Mouse (Mus musculus) forebrain, embryonic 16.5 days (tissue): Measurements from ENCODE around the gene Endog. TPM values are rescaled to one million over a fixed set of nuclear protein-coding genes. Genes with fewer than 3 reads are reported as not detected.

Experiments used
- ATAC-seq: fragments of 200-750 bp; cut with Nextera tagmentation; 2 replicates; pipeline ENCODE4 v1.8.0; 2017; ENCODE audit warnings: mild to moderate bottlenecking, moderate library complexity
- H3K27ac ChIP-seq: fragments of 300-500 bp; sonication (generic); 2 replicates; pipeline ENCODE4 v1.5.1; 2014; ENCODE audit warnings: low read length, control low read depth
- H3K27me3 ChIP-seq: fragments of 300-500 bp; sonication (generic); replicated peaks from 2 replicates; pipeline ENCODE4 v1.6.1; 2014; ENCODE audit warnings: low read length; ENCODE audit not compliant: control insufficient read depth, insufficient read depth
- H3K36me3 ChIP-seq: fragments of 300-500 bp; sonication (generic); 2 replicates; pipeline ENCODE4 v1.6.1; 2014; ENCODE audit not compliant: control insufficient read depth, insufficient read depth
- H3K4me1 ChIP-seq: fragments of 300-500 bp; sonication (generic); replicated peaks from 2 replicates; pipeline ENCODE4 v1.6.1; 2014; ENCODE audit warnings: low read length; ENCODE audit not compliant: control insufficient read depth, insufficient read depth
- H3K4me2 ChIP-seq: fragments of 300-500 bp; sonication (generic); 2 replicates; pipeline ENCODE4 v1.6.1; 2014; ENCODE audit warnings: mild to moderate bottlenecking, low read length, control low read depth
- H3K4me3 ChIP-seq: fragments of 300-500 bp; sonication (generic); replicated peaks from 2 replicates; pipeline ENCODE4 v1.5.1; 2014; ENCODE audit warnings: mild to moderate bottlenecking, low read length, control low read depth
- H3K9ac ChIP-seq: fragments of 300-500 bp; sonication (generic); replicated peaks from 2 replicates; pipeline ENCODE4 v1.6.1; 2014; ENCODE audit warnings: low read depth, low read length, control low read depth
- H3K9me3 ChIP-seq: fragments of 300-500 bp; sonication (generic); 2 replicates; pipeline ENCODE4 v1.6.1; 2016; ENCODE audit warnings: low read length; ENCODE audit not compliant: control insufficient read depth
- WGBS: fragments of 180-500 bp; shearing (Covaris S2); extraction: QIAGEN DNeasy Blood & Tissue Kit; methylation state at CpG from one replicate; pipeline ENCODE4 v1.1.7; 2014; 5-methylcytosine and 5-hydroxymethylcytosine counted together
- polyA plus RNA-seq: library from polyadenylated mRNA; unstranded; fragments of >200 nt; fragmentation: Nextera tagmentation; extraction: Ambion mirVana; gene quantifications from 2 replicates; pipeline ENCODE4 v1.2.1, GENCODE M21; 2015

Gene Endog
- polyA plus RNA-seq, 1 experiment from 2014 or later, result 13.3 TPM

GRCm38 (mm10) chr2:30214745-30215144 is 43.5 kb downstream of the Endog start:
- no peaks in the 10 kb centered on the region for H3K27me3 ChIP-seq
- 90% methylated on average over 3 of the region's 3 CpGs for WGBS

GRCm38 (mm10) chr2:30215493-30215892 is 44.2 kb downstream of the Endog start:
- Histone ChIP-seq H3K9ac (no peak overlapping the region), H3K4me1 (no peaks in the 10 kb centered on the region), H3K27ac (no peak overlapping the region), H3K4me2 (no peak overlapping the region), H3K4me3 (no peak overlapping the region), H3K27me3 (no peaks in the 10 kb centered on the region), H3K36me3 (no peaks in the 10 kb centered on the region), H3K9me3 (no peaks in the 10 kb centered on the region)
- ATAC-seq, result no peak
- 87% methylated on average over 6 of the region's 6 CpGs for WGBS

More at GRCm38 (mm10) chr2:30214745-30215144, 43.5 kb downstream of the Endog start:
- no peak for ATAC-seq
- H3K27ac ChIP-seq, result no peak overlapping the region
- H3K4me3 ChIP-seq, result no peak overlapping the region
- H3K36me3 ChIP-seq, result no peaks in the 10 kb centered on the region
- no peak overlapping the region for H3K4me2 ChIP-seq
- H3K9ac ChIP-seq, result no peak overlapping the region
- no peaks in the 10 kb centered on the region for H3K9me3 ChIP-seq
- no peaks in the 10 kb centered on the region for H3K4me1 ChIP-seq

- Histone ChIP-seq H3K27me3 (no peaks in the 10 kb centered on the region), H3K27ac (no peak overlapping the region), H3K36me3 (no peaks in the 10 kb centered on the region), H3K9ac (no peak overlapping the region), H3K4me1 (no peaks in the 10 kb centered on the region), H3K4me3 (no peak overlapping the region), H3K9me3 (no peaks in the 10 kb centered on the region), H3K4me2 (no peak overlapping the region)
- WGBS, result 92% methylated on average over 5 of the region's 5 CpGs
- no peak for ATAC-seq
These were observed 45.0 kb downstream of the Endog start for GRCm38 (mm10) chr2:30216293-30216692.

Other genes starting within 250 kb of the Endog start
- gene Gle1, start 236.1 kb upstream of the Endog start, polyA plus RNA-seq, result 98.6 and 101 TPM in 2 replicates
- 243 and 294 TPM in 2 replicates for gene Sptan1, start 205.9 kb upstream of the Endog start, polyA plus RNA-seq
- gene Wdr34, start 122.6 kb upstream of the Endog start, polyA plus RNA-seq, result 70.2 and 83.3 TPM in 2 replicates
- 407 and 435 TPM in 2 replicates for gene Set, start 114.1 kb upstream of the Endog start, polyA plus RNA-seq
- 2.6 and 3.4 TPM in 2 replicates for gene Pkn3, start 93.8 kb upstream of the Endog start, polyA plus RNA-seq
- gene Zdhhc12, start 77.8 kb upstream of the Endog start, polyA plus RNA-seq, result 17.8 and 19.0 TPM in 2 replicates
- gene Zer1, start 46.9 kb upstream of the Endog start, polyA plus RNA-seq, result 10.9 and 16.5 TPM in 2 replicates
- 10.5 and 12.7 TPM in 2 replicates for gene Tbc1d13, start 37.7 kb upstream of the Endog start, polyA plus RNA-seq
- gene Spout1, start 7.0 kb downstream of the Endog start, polyA plus RNA-seq, result 63.8 and 65.9 TPM in 2 replicates
- gene Kyat1, start 34.4 kb downstream of the Endog start, polyA plus RNA-seq, result 15.4 and 16.3 TPM in 2 replicates
- gene Lrrc8a, start 66.2 kb downstream of the Endog start, polyA plus RNA-seq, result 58.9 and 59.7 TPM in 2 replicates
- gene Gm28035, start 69.1 kb downstream of the Endog start, polyA plus RNA-seq, result 0.46 and 0.58 TPM in 2 replicates
- gene Phyhd1, start 94.7 kb downstream of the Endog start, polyA plus RNA-seq, result 9.4 and 9.5 TPM in 2 replicates
- gene Gm28038, start 109.5 kb downstream of the Endog start, polyA plus RNA-seq, result not detected in 2 replicates
- gene Dolk, start 114.8 kb downstream of the Endog start, polyA plus RNA-seq, result 30.2 and 35.9 TPM in 2 replicates
- gene Nup188, start 114.9 kb downstream of the Endog start, polyA plus RNA-seq, result 25.3 and 26.2 TPM in 2 replicates
- gene Sh3glb2, start 187.8 kb downstream of the Endog start, polyA plus RNA-seq, result 159 and 203 TPM in 2 replicates
- 29.7 and 35.6 TPM in 2 replicates for gene Miga2, start 192.7 kb downstream of the Endog start, polyA plus RNA-seq
- 59.3 and 66.5 TPM in 2 replicates for gene Dolpp1, start 220.8 kb downstream of the Endog start, polyA plus RNA-seq
- gene Crat, start 244.3 kb downstream of the Endog start, polyA plus RNA-seq, result 21.3 and 21.4 TPM in 2 replicates
- 146 and 163 TPM in 2 replicates for gene Ptpa, start 244.5 kb downstream of the Endog start, polyA plus RNA-seq